Mouse (Mus musculus): ENCODE measurements at regions not wholly inside any gene's neighbourhood (a gene's known extent, or its start where the extent isn't known, plus 50 kb on each side); places are given as distances from the start of the nearest gene placed in this dataset.

GRCm38 (mm10) chr9:85450877-85451276 lies 123.7 kb upstream of the Tent5a start:
- DNase-seq: no peak

DNA sequence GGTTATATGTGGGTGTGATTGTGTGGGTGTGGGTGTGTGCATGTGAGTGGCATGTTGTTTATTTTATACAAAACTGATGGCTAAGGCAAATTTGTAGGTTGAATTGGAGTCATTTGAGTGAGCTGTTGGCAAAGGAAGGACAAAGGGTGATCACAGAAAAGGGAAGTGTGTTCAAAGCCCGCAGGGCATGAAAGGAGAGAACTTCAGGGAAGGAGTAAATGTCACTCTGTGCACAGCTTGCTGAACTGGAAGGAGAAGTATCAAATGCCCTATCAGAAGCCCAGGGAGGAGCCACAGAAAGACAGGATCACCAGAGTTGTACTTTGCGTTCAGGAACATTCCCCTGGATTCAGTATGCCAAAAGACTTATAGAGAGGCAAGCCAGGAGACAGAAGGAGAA lies 122.3 kb upstream of the Tent5a start:
- DNase-seq: no peak

- DNase-seq: no peak
Measured at GRCm38 (mm10) chr9:85442761-85443505, 115.8 kb upstream of the Tent5a start.

GRCm38 (mm10) chr9:85439664-85440063 lies 112.5 kb upstream of the Tent5a start:
- no peak for DNase-seq

- DNase-seq: no peak
Measured at GRCm38 (mm10) chr9:85432220-85432619, 105.1 kb upstream of the Tent5a start.

GRCm38 (mm10) chr9:85426809-85427208 lies 99.7 kb upstream of the Tent5a start:
- DNase-seq: no peak

GRCm38 (mm10) chr9:85423908-85424307 lies 96.8 kb upstream of the Tent5a start:
- no peak for DNase-seq

DNA sequence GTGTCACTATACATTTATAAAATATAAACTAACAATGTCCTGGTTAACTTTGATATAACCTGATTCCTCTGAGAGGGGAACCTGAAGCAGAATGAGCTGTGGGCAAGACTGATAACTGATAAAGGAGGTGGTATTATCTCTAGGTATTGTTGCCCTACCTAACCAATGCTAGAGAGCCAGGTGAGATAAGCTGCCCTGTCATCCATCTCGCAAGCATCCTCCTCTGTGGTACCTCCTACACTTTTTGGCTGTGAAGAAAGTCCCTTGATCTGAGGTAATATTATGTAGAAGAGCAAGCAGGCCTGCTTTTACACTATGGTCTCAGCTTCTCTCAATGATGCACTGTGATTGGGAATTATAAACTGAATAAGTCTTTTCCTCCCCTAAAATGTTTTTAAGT lies 87.2 kb upstream of the Tent5a start:
- DNase-seq: no peak

- no peak for DNase-seq
Measured at GRCm38 (mm10) chr9:85413813-85414212, 86.7 kb upstream of the Tent5a start.

DNA sequence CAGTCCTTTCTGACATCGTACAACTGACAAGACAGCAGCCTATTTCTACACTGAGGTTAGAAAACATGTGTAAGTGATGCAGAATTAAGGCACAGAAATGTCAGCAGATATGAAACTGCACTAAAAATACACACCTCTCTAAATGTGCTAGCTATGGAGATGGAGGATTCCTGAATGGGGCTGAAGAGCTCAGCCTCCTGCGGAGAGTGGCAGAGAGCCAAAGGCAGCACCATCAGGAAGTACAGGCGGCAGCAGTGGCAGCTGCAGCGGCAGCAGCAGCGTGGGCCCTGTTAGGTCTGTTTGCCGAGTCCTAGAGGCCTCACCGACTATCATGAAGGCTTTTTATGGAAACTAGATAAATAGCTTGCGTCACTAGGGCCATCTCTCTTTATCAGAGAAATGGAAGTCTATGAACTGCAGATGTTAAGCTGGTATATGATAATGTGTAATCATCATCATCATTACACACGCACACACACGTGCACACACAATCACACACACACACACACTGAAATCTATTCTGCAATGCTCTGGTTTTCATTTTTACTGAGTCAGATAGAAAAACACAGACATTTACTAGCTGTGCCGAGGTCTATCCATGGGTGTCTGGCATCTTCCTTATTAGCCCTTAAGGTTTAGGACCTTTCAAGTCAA lies 83.6 kb upstream of the Tent5a start:
- peak; percentile 66 to 73 for DNase-seq

GRCm38 (mm10) chr9:85409974-85410506 lies 82.9 kb upstream of the Tent5a start:
- DNase-seq: no peak

GRCm38 (mm10) chr9:85408461-85408860 lies 81.3 kb upstream of the Tent5a start:
- no peak for DNase-seq

DNA sequence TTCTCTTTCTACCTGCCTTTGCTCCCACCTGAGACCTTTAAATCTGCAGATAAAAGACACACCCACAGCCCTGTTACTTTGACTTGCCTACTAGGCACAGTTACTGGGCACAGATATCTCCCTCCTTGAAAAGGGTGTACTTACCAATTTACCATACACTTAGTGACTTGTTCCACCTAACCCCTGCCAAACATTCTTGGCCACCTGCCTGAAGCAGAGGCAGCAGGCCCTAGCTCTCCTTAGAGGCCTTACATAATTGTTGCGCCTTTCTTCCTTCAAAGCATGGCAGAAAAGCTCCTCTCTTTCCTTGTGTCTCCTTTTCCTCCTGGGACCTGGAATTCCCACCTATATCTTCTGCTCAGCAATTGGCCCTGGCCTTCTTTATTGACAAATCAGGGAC lies 80.4 kb upstream of the Tent5a start:
- DNase-seq: peak; percentile 10 to 18

GRCm38 (mm10) chr9:85401736-85402135 lies 74.6 kb upstream of the Tent5a start:
- no peak for DNase-seq

GRCm38 (mm10) chr9:85400600-85401313 lies 73.6 kb upstream of the Tent5a start:
- DNase-seq: peak; percentile 9 to 45

GRCm38 (mm10) chr9:85394975-85395374 lies 67.8 kb upstream of the Tent5a start:
- DNase-seq: no peak

- no peak for DNase-seq
Measured at GRCm38 (mm10) chr9:85391283-85391682, 64.1 kb upstream of the Tent5a start.

- DNase-seq: no peak
Measured at GRCm38 (mm10) chr9:85388775-85389393, 61.7 kb upstream of the Tent5a start.

- no peak for DNase-seq
Measured at GRCm38 (mm10) chr9:85382413-85382812, 55.3 kb upstream of the Tent5a start.

- DNase-seq: no peak
Measured at GRCm38 (mm10) chr9:85380756-85381155, 53.6 kb upstream of the Tent5a start.

DNA sequence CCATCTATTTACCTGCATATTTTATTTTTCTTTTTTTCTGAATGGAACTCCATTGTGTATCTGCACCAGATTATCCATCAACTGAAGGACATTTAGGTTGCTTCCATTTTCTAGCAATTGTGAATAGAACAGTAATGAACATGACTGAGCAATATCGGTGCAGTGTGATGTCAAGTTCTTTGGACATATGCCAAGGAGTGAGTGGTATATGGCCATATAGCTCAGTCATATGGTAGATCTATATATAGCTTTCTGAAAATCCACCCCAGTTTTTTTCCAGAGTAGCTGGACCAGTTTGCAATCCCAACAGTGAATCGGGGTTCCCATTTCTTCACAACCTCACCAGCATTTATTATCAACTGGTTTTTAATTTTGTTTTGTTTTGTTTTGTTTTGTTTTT lies 52.0 kb upstream of the Tent5a start:
- DNase-seq: no peak
